Mouse (Mus musculus) G1E-ER4 (cell line): ENCODE data around the gene Gtf2f1. TPM values are rescaled to one million over a fixed set of nuclear protein-coding genes. Genes with fewer than 3 reads are reported as not detected.

Experiments used
- GATA1 ChIP-seq: IDR thresholded peaks from one replicate; pipeline ENCODE4 v1.8.0; 2012; ENCODE audit warnings: low read length, inconsistent platforms
- polyA plus RNA-seq: library from polyadenylated mRNA; stranded (reverse); fragments of >175 nt; gene quantifications from 2 replicates; pipeline ENCODE4 v1.2.3, GENCODE M21; 2012

Gene Gtf2f1
- polyA plus RNA-seq, 1 experiment: 210 TPM

- no peak for TF ChIP-seq GATA1
Measured at GRCm38 (mm10) chr17:56988921-56989430, 22.1 kb downstream of the Gtf2f1 start.

GRCm38 (mm10) chr17:56988441-56988840 lies 22.6 kb downstream of the Gtf2f1 start:
- no peak for TF ChIP-seq GATA1

- no peak for TF ChIP-seq GATA1
Measured at GRCm38 (mm10) chr17:56986105-56986805, 24.8 kb downstream of the Gtf2f1 start.

DNA sequence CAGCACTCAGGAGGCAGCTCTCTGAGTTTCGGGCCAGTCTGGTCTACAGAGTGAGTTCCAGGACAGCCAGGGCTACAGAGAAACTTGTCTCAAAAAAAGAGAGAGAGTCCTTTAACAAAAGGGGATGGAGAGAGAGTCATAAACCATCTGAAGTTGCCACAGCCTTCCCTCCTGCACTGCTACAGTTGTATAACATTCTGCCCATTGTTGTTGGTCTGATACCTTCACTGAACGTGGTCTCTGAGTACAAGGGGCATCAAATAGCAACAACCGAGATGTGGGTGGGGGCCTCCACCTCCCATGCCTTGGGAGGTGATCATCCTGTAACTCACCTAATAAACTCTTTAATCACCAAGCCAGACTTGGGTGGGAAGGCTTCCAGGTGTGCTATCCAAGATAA lies 25.4 kb downstream of the Gtf2f1 start:
- no peak for TF ChIP-seq GATA1

GRCm38 (mm10) chr17:56984886-56985285 lies 26.2 kb downstream of the Gtf2f1 start:
- no peak for TF ChIP-seq GATA1

DNA sequence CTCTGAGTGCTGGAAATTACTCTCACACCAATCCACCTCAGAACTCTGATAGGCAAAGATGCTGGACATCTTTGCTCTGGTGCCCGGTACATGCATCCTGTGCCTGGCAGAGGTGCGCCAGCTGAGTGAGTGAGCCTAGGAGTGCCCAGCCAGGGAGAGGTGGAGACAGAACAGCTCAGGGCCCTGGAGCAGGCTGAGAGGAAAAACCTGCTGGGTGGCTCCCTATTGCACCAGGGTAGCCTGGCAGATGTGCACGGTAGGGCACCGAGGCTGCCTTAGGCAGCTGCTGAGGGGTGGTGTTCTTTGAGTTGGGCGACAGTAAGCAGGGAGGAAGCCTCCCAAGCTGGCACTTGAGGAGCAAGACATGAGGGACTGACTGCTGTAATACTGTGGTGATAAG lies 29.1 kb downstream of the Gtf2f1 start, which contains the start of gene Acer1:
Acer1 (minus strand) TSS at position 114 of the 400 bp plus-strand sequence.
- TF ChIP-seq GATA1: no peak

GRCm38 (mm10) chr17:56981049-56981448 lies 30.0 kb downstream of the Gtf2f1 start:
- no peak for TF ChIP-seq GATA1

DNA sequence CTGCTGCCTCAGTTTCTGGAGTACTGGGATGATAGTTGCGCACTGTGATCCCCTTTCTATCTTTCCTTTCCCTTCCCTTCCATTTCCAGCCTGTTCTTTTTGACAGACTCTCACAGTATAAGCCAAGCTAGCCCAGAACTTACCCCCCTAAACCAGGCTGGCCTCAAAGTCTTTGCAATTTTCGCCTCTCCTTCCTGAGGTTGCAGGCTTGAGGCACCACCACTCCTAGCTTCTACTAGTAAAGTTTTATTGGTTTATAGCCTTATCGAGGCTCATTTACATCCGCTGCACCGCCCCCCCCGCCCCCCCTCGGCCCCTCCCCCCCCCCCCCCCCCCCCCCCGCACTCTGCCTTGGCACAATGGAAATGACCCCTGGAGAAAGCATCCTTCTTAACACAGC lies 31.6 kb downstream of the Gtf2f1 start:
- TF ChIP-seq GATA1: no peak

- no peak for TF ChIP-seq GATA1
Measured at GRCm38 (mm10) chr17:56976531-56977390, 34.3 kb downstream of the Gtf2f1 start.

DNA sequence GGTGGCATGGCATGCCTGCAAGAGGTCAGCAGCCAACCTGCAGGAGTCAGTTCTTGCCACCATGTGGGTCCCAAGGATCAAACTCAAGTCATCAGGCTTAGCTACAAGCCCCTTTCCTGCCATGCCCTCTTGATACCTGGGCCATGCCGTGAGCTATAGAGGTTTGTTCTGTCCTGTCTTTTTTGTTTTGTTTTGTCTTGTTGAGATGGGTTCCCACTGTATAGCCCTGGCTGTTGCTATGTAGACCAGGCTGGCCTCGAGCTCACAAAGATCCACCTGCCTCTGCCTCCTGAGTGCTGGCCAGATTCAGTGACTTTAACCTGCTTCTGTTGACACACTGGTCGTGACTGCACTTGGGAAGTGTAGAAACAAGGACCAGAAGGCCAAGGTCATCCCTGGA lies 35.7 kb downstream of the Gtf2f1 start:
- no peak for TF ChIP-seq GATA1

DNA sequence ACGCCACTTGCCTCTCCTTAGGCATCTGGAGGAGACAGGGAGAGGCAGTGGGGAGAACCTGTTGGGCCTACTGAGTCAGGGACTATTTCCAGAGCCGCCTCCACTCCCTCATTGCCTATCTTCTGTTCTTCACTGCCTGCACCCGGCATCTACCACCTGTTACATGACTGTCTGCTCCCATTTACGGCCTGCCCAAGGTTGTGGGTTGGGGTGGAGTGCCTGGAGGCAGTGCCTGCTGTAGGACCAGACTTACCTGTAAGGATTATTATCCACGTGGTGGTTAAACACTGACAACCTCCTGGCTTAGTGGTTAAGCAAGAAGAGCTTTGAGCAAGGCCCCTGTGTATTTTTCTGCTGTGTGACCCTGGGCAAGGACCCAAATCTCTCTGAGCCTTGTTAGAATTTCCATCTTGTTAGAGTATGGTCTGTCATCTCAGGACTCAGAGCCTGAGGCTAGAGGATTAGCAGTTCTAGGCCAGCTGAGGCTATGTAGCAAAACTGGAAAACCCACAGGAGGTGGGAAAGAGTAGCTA lies 36.3 kb downstream of the Gtf2f1 start:
- TF ChIP-seq GATA1: no peak

- no peak for TF ChIP-seq GATA1
Measured at GRCm38 (mm10) chr17:56973956-56974707, 37.0 kb downstream of the Gtf2f1 start.

DNA sequence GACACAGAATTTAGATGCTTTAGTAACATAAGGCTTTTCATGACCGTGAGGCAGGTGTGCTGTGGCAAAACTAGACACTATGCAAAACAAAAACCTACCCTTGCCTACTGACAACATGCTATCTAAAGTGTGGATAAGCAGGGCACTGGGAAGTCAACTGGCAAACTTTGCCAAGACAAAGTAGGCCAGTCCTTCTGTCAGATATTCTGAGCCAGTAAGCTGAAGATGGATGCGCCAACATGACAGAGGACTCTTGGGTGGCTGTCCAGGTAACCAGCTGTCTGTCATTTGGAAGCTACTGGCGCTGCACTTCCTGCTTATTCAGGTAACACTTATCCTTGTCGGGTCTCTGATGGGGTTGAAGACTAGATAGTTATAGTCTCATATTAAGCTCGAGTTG lies 41.0 kb downstream of the Gtf2f1 start:
- TF ChIP-seq GATA1: no peak

DNA sequence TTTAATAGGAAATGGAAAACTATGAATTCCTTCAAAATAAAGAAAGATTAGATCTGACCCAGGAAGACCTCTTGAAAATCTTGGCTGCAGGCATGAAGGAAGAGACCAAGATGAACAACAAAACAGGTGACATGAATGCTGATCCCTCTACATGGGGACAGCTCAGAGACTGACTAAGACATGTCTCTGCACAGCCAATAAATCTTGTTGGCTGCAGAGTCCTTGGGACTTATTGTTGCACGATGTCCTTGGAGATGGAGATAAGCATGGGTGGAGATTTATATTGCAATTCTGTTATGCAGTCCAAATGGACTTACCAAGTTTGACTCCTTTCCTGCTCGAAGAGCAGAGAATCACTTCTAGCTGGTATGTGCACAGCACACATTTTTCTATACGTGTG lies 41.8 kb downstream of the Gtf2f1 start:
- no peak for TF ChIP-seq GATA1

DNA sequence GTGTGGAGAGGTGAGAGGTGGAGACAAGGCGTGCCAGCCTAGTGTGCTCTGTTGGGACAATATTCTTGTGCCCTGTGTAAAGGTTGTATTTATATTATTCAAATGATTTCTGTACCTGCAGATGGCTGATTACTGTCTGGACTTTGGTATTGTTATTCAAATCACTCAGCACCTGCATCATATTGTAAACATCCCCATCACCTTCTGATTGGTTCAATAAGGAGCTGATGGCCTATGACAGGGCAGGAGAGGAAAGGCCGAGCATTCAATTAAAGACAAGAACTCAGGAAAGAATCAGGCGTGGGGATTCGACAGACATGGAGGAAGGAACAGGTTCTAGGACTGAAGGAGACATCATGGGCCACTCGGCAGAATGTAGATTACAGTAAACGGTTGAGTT lies 47.4 kb downstream of the Gtf2f1 start:
- no peak for TF ChIP-seq GATA1
